Mouse (Mus musculus): ENCODE measurements at regions not wholly inside any gene's neighbourhood (a gene's known extent, or its start where the extent isn't known, plus 50 kb on each side); places are given as distances from the start of the nearest gene placed in this dataset.
A peak's percentile ranks its signal among the peaks of the same experiment; 100 is the strongest.

DNA sequence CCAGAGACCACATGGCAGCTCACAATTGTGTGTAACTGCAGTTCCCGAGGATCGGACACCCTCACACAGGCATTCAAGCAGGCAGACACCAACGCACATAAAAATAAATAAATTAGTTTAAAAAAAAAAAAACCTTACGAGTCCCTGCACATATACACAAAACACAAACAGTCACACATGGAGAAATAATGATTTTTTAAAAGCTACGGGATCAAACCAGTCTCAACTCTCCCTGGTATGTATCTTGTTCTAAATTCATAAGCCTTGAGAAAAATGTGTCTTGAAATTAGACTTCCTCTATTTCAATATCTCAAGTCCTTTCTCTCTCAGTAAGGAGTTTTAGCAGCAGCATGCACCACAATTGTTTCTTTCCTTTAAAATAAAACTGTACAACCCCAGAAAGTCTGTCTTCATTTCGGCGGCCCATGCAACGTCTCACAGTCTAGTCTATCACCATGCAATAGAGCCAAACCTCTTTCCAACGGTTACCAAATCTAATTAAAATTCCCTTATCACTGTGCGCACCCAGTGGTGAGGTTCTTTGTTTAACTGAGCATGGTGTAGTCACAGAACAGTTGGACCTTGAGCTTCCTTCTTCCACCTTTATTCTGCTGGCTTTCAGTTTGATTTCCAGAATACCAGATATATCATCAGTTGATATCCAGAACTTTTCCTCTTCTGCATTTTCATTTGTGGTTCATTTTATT is 86.8 kb upstream of the Gm47985 start:
- Histone ChIP-seq H3K27ac (0 out of 2 replicates have a peak overlapping the region, but pooled peaks have one; percentile 13), H3K9ac (no peak overlapping the region), H3K4me1 (peaks cover 9% of the 10 kb centered on the region), H3K36me3 (replicated peaks) (no peaks in the 10 kb centered on the region), H3K9me3 (no peaks in the 10 kb centered on the region), H3K4me2 (peak overlapping the region; percentile 32), H3K4me3 (replicated peaks) (no peak overlapping the region), H3K27me3 (no peaks in the 10 kb centered on the region)
- 0 out of 2 replicates have a peak, but pooled peaks have one; percentile 55 for ATAC-seq (ENCODE audit: low FRiP score)
- 70% methylated on average over 10 of the region's 10 CpGs for WGBS

DNA sequence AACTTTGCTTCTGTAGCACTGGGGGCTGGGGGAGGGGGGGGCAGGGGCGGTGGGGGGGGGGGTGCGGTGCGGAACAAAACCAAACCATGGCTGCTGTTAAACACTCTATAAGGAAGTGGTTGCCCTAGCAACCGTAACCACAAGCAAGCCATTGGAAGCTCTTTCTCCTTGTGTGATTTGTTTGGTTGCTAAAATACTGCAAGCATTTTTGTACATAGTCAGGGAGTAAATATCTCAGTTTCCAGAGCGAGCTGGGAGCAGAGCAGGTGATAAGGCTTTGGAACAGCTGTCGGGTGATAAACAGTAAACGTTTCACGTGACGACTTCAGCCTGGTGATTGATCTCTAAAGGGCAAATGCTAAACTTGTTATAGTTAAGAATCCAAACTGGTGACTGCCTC is 86.3 kb upstream of the Gm47985 start:
- Histone ChIP-seq H3K9ac (no peak overlapping the region), H3K9me3 (no peaks in the 10 kb centered on the region), H3K27me3 (no peaks in the 10 kb centered on the region), H3K36me3 (replicated peaks) (no peaks in the 10 kb centered on the region), H3K4me2 (peak overlapping the region; percentile 32), H3K4me3 (replicated peaks) (no peak overlapping the region), H3K4me1 (peaks cover 9% of the 10 kb centered on the region), H3K27ac (0 out of 2 replicates have a peak overlapping the region, but pooled peaks have one; percentile 13)
- 32% methylated on average over 9 of the region's 9 CpGs for WGBS
- ATAC-seq (ENCODE audit: low FRiP score) = peak; percentile 54

DNA sequence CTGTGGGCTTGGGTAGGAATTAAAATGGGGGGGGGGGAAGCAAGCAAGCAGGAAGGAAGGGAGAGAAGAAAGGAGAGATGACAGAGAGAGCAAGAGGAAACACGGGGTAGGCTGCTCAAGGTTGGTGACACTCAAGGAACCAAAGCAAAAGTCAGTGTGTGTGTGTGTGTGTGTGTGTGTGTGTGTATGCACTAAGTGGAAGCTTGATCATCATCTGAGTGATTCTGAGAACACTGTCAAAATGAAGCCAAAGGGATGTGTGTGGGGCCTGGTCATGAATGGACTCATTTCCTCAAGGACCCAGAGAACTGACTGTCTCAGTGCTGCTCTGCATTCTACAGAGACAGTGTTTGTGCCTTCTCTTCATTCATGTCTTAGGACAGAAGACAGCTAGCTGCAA is 84.8 kb upstream of the Gm47985 start:
- H3K27ac ChIP-seq = no peak overlapping the region
- no peaks in the 10 kb centered on the region for H3K9me3 ChIP-seq
- H3K4me2 ChIP-seq = no peak overlapping the region
- no peak overlapping the region for H3K9ac ChIP-seq
- no peaks in the 10 kb centered on the region for H3K27me3 ChIP-seq
- no peaks in the 10 kb centered on the region for H3K36me3 ChIP-seq (replicated peaks)
- 100% methylated on average over 1 of the region's 1 CpGs for WGBS
- H3K4me3 ChIP-seq (replicated peaks) = no peak overlapping the region
- peaks cover 9% of the 10 kb centered on the region for H3K4me1 ChIP-seq
- no peak for ATAC-seq (ENCODE audit: low FRiP score)

- 88% methylated on average over 1 of the region's 1 CpGs for WGBS
- H3K36me3 ChIP-seq (replicated peaks) = no peaks in the 10 kb centered on the region
- no peaks in the 10 kb centered on the region for H3K27me3 ChIP-seq
- H3K4me1 ChIP-seq = peaks cover 9% of the 10 kb centered on the region
- H3K27ac ChIP-seq = no peak overlapping the region
- no peak overlapping the region for H3K9ac ChIP-seq
- no peaks in the 10 kb centered on the region for H3K9me3 ChIP-seq
- ATAC-seq (ENCODE audit: low FRiP score) = no peak
- no peak overlapping the region for H3K4me3 ChIP-seq (replicated peaks)
- H3K4me2 ChIP-seq = no peak overlapping the region
Observed at GRCm38 (mm10) chr1:151098763-151099162, 83.6 kb upstream of the Gm47985 start.

DNA sequence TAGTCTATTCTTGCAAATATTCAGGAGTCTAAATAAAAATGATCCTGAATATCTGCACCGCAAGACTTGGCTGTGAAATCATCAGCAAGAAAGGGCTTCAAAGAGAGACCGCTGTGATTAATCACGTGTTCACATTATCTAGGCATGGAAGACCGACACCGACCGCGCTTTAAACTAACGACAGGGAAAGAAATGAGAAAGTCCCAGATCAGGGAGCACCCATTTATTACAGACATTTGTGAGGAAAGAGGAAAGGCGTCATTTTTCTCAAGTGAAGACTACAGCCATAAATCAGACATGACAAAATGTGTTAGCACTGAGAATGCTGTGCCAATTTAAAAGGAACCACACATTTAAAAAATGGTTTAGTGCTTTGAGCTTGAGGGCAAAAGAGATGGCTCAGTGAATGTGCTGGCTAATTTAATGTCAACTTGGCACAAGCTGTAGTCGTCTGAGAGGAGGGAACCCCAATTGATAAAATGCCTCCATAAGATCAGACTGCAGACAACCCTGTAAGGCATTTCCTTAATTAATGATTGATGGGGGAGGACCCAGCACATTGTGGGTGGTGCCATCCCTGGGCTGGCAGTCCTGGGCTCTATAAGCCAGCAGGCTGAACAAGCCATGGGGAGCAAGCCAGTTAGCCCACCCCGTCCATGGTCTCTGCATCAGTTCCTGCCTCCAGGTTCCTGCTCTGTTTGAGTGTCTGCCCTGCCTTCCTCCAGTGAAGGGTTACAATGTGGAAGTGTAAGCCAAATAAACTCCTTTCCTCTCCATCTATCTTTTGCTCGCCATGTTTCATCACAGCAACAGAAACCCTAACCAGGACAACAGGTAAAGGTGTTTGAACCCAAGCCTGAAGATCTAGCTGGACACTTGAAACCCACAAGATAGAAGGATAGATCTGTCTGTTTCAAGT is 81.5 kb upstream of the Gm47985 start:
- H3K27ac ChIP-seq = no peak overlapping the region

GRCm38 (mm10) chr1:151101516-151101915 is 80.8 kb upstream of the Gm47985 start:
- no peak overlapping the region for H3K27ac ChIP-seq
- no peak overlapping the region for H3K4me3 ChIP-seq (replicated peaks)
- ATAC-seq (ENCODE audit: low FRiP score) = no peak
- H3K4me2 ChIP-seq = no peak overlapping the region
- H3K9me3 ChIP-seq = no peaks in the 10 kb centered on the region
- H3K27me3 ChIP-seq = no peaks in the 10 kb centered on the region
- WGBS = 83% methylated on average over 1 of the region's 1 CpGs
- H3K9ac ChIP-seq = no peak overlapping the region
- H3K36me3 ChIP-seq (replicated peaks) = no peaks in the 10 kb centered on the region
- H3K4me1 ChIP-seq = no peaks in the 10 kb centered on the region

More for the DNA sequence above, 81.5 kb upstream of the Gm47985 start:
- Histone ChIP-seq H3K36me3 (replicated peaks) (no peaks in the 10 kb centered on the region), H3K9ac (no peak overlapping the region), H3K4me3 (replicated peaks) (no peak overlapping the region), H3K4me1 (peaks cover 5% of the 10 kb centered on the region), H3K9me3 (no peaks in the 10 kb centered on the region), H3K4me2 (no peak overlapping the region), H3K27me3 (no peaks in the 10 kb centered on the region)
- 84% methylated on average over 12 of the region's 12 CpGs for WGBS
- ATAC-seq (ENCODE audit: low FRiP score) = no peak

DNA sequence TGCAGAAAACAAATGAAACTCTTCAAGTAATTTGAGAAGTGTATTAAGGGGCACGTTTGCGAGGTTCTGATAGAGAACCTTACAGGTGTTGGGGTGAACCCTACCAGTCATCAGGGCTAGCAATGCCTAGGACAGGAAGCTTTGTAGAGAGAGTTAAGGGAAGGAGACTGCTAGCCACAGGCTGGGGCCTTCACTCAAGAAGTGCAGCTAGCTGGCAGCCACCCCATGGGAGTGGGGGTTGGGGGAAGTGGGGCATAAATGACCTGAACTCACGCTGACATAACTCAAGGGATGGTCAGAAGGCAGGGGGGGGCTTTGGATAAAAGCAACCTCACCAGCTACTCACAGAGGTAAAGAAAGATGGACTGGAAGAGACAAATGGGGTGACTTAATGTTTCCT is 80.3 kb upstream of the Gm47985 start:
- 81% methylated on average over 3 of the region's 3 CpGs for WGBS
- ATAC-seq (ENCODE audit: low FRiP score) = no peak
- H3K4me1 ChIP-seq = no peaks in the 10 kb centered on the region
- H3K4me3 ChIP-seq (replicated peaks) = no peak overlapping the region
- H3K27me3 ChIP-seq = no peaks in the 10 kb centered on the region
- no peak overlapping the region for H3K4me2 ChIP-seq
- no peaks in the 10 kb centered on the region for H3K36me3 ChIP-seq (replicated peaks)
- H3K9ac ChIP-seq = no peak overlapping the region
- no peaks in the 10 kb centered on the region for H3K9me3 ChIP-seq
- H3K27ac ChIP-seq = no peak overlapping the region

GRCm38 (mm10) chr1:151102646-151103391 is 79.5 kb upstream of the Gm47985 start:
- H3K27me3 ChIP-seq = no peaks in the 10 kb centered on the region
- ATAC-seq (ENCODE audit: low FRiP score) = no peak
- no peaks in the 10 kb centered on the region for H3K36me3 ChIP-seq (replicated peaks)
- H3K4me3 ChIP-seq (replicated peaks) = no peak overlapping the region
- H3K9me3 ChIP-seq = no peaks in the 10 kb centered on the region
- H3K4me1 ChIP-seq = no peaks in the 10 kb centered on the region
- H3K27ac ChIP-seq = no peak overlapping the region
- 85% methylated on average over 16 of the region's 16 CpGs for WGBS
- no peak overlapping the region for H3K9ac ChIP-seq
- H3K4me2 ChIP-seq = no peak overlapping the region

GRCm38 (mm10) chr1:151103522-151104037 is 78.8 kb upstream of the Gm47985 start:
- H3K27ac ChIP-seq = no peak overlapping the region
- no peaks in the 10 kb centered on the region for H3K9me3 ChIP-seq
- H3K27me3 ChIP-seq = no peaks in the 10 kb centered on the region
- no peaks in the 10 kb centered on the region for H3K4me1 ChIP-seq
- no peak overlapping the region for H3K4me2 ChIP-seq
- no peak overlapping the region for H3K4me3 ChIP-seq (replicated peaks)
- no peak overlapping the region for H3K9ac ChIP-seq
- no peaks in the 10 kb centered on the region for H3K36me3 ChIP-seq (replicated peaks)
- no peak for ATAC-seq (ENCODE audit: low FRiP score)
- 84% methylated on average over 6 of the region's 6 CpGs for WGBS

GRCm38 (mm10) chr1:151104346-151104745 is 78.0 kb upstream of the Gm47985 start:
- H3K4me1 ChIP-seq = no peaks in the 10 kb centered on the region
- H3K4me3 ChIP-seq (replicated peaks) = no peak overlapping the region
- WGBS = 89% methylated on average over 5 of the region's 5 CpGs
- no peaks in the 10 kb centered on the region for H3K9me3 ChIP-seq
- H3K4me2 ChIP-seq = no peak overlapping the region
- H3K36me3 ChIP-seq (replicated peaks) = no peaks in the 10 kb centered on the region
- no peaks in the 10 kb centered on the region for H3K27me3 ChIP-seq
- ATAC-seq (ENCODE audit: low FRiP score) = no peak
- H3K27ac ChIP-seq = no peak overlapping the region
- no peak overlapping the region for H3K9ac ChIP-seq

GRCm38 (mm10) chr1:151104806-151105205 is 77.5 kb upstream of the Gm47985 start:
- ATAC-seq (ENCODE audit: low FRiP score) = no peak
- Histone ChIP-seq H3K4me1 (no peaks in the 10 kb centered on the region), H3K27me3 (no peaks in the 10 kb centered on the region), H3K27ac (no peak overlapping the region), H3K9me3 (no peaks in the 10 kb centered on the region), H3K4me3 (replicated peaks) (no peak overlapping the region), H3K9ac (no peak overlapping the region), H3K4me2 (no peak overlapping the region), H3K36me3 (replicated peaks) (no peaks in the 10 kb centered on the region)
- 91% methylated on average over 2 of the region's 2 CpGs for WGBS

DNA sequence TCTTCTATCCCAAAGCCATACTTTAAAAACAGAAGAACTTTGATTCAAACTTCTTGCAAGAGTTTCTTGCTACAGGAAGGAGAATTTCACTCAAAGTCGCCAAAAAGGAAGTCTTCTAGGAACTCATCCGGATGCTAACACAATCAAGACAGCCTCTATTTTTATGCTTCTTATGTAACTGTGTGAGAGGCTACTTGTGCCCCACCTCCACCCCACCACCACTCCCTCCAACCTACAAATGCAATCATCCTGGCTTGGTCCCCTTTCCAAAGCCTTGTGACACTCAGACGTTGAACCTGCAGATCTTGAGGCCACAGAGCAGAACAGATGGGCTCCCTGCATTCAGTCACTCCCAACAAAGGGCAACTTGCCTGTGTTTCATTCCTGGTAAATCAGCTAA is 77.1 kb upstream of the Gm47985 start:
- WGBS = 79% methylated on average over 3 of the region's 3 CpGs
- H3K27ac ChIP-seq = no peak overlapping the region
- no peak for ATAC-seq (ENCODE audit: low FRiP score)

More for the DNA sequence above, 77.1 kb upstream of the Gm47985 start:
- no peak overlapping the region for H3K9ac ChIP-seq
- H3K4me1 ChIP-seq = no peaks in the 10 kb centered on the region
- no peak overlapping the region for H3K4me2 ChIP-seq
- H3K36me3 ChIP-seq (replicated peaks) = no peaks in the 10 kb centered on the region
- no peaks in the 10 kb centered on the region for H3K27me3 ChIP-seq
- no peak overlapping the region for H3K4me3 ChIP-seq (replicated peaks)
- no peaks in the 10 kb centered on the region for H3K9me3 ChIP-seq

Data from forebrain, embryonic 12.5 days (tissue).